Mouse (Mus musculus) neural tube, embryonic 12.5 days (tissue): Measurements from ENCODE around the gene Otud7a. TPM values are rescaled to one million over a fixed set of nuclear protein-coding genes. Genes with fewer than 3 reads are reported as not detected.

ENCODE experiments used
- ATAC-seq: fragments of 200-750 bp; cut with Nextera tagmentation; 2 replicates; pipeline ENCODE4 v1.8.0; 2017; ENCODE audit warnings: low read depth, mild to moderate bottlenecking, moderate TSS enrichment, moderate library complexity; ENCODE audit not compliant: low FRiP score
- H3K27ac ChIP-seq: fragments of 300-500 bp; sonication (generic); 2 replicates; pipeline ENCODE4 v1.5.1; 2016
- H3K27me3 ChIP-seq: fragments of 300-500 bp; sonication (generic); replicated peaks from 2 replicates; pipeline ENCODE4 v1.6.1; 2016; ENCODE audit warnings: mild to moderate bottlenecking
- H3K36me3 ChIP-seq: fragments of 300-500 bp; sonication (generic); 2 replicates; pipeline ENCODE4 v1.6.1; 2016; ENCODE audit warnings: mild to moderate bottlenecking
- H3K4me1 ChIP-seq: fragments of 300-500 bp; sonication (generic); 2 replicates; pipeline ENCODE4 v1.6.1; 2016
- H3K4me2 ChIP-seq: fragments of 300-500 bp; sonication (generic); replicated peaks from 2 replicates; pipeline ENCODE4 v1.6.1; 2016; ENCODE audit warnings: mild to moderate bottlenecking
- H3K4me3 ChIP-seq: fragments of 300-500 bp; sonication (generic); 2 replicates; pipeline ENCODE4 v1.5.1; 2016
- H3K9ac ChIP-seq: fragments of 300-500 bp; sonication (generic); 2 replicates; pipeline ENCODE4 v1.6.1; 2016; ENCODE audit warnings: mild to moderate bottlenecking
- H3K9me3 ChIP-seq: fragments of 300-500 bp; sonication (generic); 2 replicates; pipeline ENCODE4 v1.6.1; 2016; ENCODE audit warnings: mild to moderate bottlenecking
- WGBS: fragments of 180-500 bp; shearing (Covaris S2); methylation state at CpG from one replicate; pipeline ENCODE4 v1.1.7; 2016; 5-methylcytosine and 5-hydroxymethylcytosine counted together
- polyA plus RNA-seq: library from polyadenylated mRNA; unstranded; fragments of >200 nt; fragmentation: Nextera tagmentation; extraction: Ambion mirVana; gene quantifications from 2 replicates; pipeline ENCODE4 v1.2.1, GENCODE M21; 2016

The Otud7a gene
- polyA plus RNA-seq, 1 experiment from 2014 or later = 4.2 TPM

DNA sequence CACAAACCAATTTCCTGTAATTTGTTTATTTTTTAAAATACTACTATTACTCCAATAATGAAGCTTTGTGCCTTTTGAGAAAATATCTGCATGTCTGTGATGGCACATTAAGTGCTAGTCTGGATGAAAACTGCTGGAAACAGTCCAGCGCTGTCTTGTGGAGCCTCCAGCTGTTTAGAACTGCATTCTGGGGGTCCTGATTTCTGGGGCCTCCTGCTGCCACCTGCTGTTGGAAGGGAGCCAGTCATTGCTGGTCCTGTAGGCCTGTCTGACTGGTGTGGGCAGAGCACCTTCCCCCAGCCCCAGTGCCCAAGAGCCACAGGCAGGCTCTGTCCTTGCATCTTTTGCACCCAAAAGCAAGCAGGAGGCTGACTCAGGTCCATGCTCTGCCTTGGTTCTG, 65.3 kb downstream of the Otud7a start:
- Histone ChIP-seq H3K4me1 (no peaks in the 10 kb centered on the region), H3K36me3 (no peaks in the 10 kb centered on the region), H3K27ac (no peak overlapping the region), H3K9me3 (no peaks in the 10 kb centered on the region), H3K9ac (no peak overlapping the region), H3K4me2 (no peak overlapping the region), H3K27me3 (no peaks in the 10 kb centered on the region), H3K4me3 (no peak overlapping the region)
- ATAC-seq = peak; percentile 44; the same call in 1 of the 2 replicates
- 64% methylated on average over 1 of the region's 1 CpGs for WGBS

DNA sequence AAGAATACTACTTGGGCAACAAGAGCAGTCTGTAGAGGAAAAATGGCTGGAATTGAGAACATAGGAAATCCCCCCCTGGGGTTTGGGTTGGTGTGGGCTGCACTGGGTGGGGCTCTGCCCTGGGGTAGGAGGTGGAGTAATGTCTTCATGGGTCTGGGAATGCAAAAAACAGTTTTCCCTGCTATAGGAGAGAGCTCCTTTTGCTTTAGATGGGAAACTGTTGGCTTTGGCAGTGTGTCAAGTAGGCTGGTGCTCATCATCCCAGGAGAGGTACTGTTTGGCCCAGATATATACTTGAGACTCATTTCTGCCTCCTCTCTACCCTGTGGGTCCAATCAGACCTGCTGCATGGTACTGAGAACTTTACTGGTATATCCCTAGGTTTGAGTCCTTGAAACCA, 66.9 kb downstream of the Otud7a start:
- H3K4me1 ChIP-seq = no peaks in the 10 kb centered on the region
- no peaks in the 10 kb centered on the region for H3K36me3 ChIP-seq
- H3K4me3 ChIP-seq = no peak overlapping the region
- ATAC-seq = no peak
- no peak overlapping the region for H3K9ac ChIP-seq
- H3K4me2 ChIP-seq = no peak overlapping the region
- H3K9me3 ChIP-seq = no peaks in the 10 kb centered on the region
- H3K27ac ChIP-seq = no peak overlapping the region
- H3K27me3 ChIP-seq = no peaks in the 10 kb centered on the region

DNA sequence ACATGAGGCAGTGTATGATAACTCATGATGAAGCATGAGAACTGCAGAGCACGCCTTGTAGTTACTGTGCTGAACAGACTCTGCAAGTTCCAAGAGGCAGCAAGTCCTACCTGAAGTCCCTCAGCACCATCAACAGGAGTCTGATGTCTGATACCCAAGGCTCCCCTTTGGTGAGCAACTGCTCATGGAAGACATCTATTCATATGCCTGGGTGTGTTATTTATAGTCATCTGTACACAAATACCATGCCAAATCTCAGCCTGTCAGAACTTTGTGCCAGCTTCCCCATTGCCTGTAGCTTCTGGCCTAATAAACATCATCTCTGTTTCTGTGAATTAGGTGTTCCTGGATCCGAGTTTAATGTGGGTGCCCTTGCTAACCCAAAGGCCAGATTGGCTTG, 68.0 kb downstream of the Otud7a start:
- no peaks in the 10 kb centered on the region for H3K9me3 ChIP-seq
- no peaks in the 10 kb centered on the region for H3K4me1 ChIP-seq
- no peak overlapping the region for H3K9ac ChIP-seq
- H3K4me3 ChIP-seq = no peak overlapping the region
- 74% methylated on average over 2 of the region's 2 CpGs for WGBS
- no peaks in the 10 kb centered on the region for H3K36me3 ChIP-seq
- ATAC-seq = no peak
- H3K27me3 ChIP-seq = no peaks in the 10 kb centered on the region
- H3K4me2 ChIP-seq = no peak overlapping the region
- no peak overlapping the region for H3K27ac ChIP-seq

DNA sequence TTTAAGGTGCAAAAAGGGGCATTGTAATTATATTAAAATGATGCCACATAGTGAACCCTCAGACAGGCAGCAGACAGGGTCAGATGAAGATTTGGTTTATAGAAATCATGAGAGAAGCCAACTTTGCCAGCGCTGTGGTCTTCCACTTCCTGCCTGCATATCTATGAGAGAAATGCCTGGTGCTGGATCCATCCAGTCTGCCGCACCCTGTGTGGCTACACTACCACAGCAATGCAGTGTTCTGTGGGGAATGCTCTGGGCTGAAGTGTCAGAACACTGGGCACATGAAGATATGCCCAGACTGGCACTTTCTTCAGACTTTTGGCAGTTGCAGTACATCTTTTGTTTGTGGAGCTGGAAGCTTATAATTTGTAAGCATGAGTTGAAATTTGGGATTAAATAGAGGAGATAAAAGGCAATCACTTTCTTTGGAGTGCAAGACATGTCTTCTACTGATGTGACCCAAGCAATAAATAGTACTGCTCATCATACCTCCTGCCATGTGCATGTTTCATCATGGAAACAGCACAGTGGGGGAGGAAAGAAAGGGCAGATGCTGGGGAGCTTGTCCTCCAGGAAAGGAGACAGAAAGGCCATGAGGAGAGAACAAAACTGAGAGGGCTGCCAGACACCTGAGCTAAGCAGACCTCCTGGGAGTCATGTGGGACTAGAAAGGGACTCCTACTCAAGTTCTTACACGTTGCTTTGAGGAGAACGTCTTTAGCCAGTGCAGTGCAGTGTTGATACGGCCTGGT, 71.8 kb downstream of the Otud7a start:
- Histone ChIP-seq H3K4me3 (no peak overlapping the region), H3K9me3 (no peaks in the 10 kb centered on the region), H3K27me3 (no peaks in the 10 kb centered on the region), H3K4me1 (no peaks in the 10 kb centered on the region), H3K27ac (no peak overlapping the region), H3K4me2 (no peak overlapping the region), H3K9ac (no peak overlapping the region), H3K36me3 (no peaks in the 10 kb centered on the region)
- ATAC-seq = no peak
- 89% methylated on average over 5 of the region's 5 CpGs for WGBS

DNA sequence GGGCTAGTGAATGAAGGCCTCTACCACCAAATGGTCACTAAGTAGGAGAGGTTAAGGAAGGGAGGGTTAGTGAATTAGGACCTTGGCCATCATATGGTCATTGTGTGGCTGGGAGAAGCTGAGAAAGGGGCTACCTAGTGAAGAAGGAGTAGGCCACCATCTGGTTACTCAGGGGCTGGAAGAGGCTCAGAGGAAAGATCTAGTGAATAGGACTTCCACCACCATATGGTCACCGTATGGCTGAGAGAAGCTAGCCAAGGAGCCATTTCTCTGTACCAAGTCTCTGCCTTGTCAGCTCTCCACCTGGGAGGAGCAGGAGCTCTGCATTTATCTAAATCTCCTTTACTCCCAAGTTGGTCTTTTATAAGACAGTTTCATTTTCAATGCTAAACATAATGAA, 75.7 kb downstream of the Otud7a start:
- ATAC-seq = no peak
- Histone ChIP-seq H3K9me3 (no peaks in the 10 kb centered on the region), H3K27me3 (no peaks in the 10 kb centered on the region), H3K27ac (no peak overlapping the region), H3K4me3 (no peak overlapping the region), H3K4me1 (no peaks in the 10 kb centered on the region), H3K4me2 (no peak overlapping the region), H3K9ac (no peak overlapping the region), H3K36me3 (no peaks in the 10 kb centered on the region)
- WGBS = 82% methylated on average over 1 of the region's 1 CpGs

DNA sequence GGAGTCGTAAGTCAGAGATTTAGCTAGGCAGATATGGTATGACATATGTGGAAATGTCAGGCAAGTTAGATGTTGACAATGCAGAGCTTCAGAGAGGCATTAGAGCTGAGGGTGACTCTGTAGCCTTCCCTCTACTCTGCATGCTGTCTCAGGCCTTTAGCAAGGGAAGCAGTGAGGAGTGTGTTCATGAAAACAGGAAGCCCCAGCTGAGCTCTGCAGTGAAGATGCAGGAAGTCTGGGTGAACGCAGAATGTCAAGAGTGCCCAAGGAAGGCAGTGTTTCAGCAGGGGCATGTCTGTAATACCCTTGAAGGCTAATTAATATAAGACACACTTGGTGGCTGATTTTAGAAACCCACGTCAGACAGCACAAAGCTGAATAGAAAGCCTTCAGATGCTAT, 77.9 kb downstream of the Otud7a start:
- Histone ChIP-seq H3K4me1 (no peaks in the 10 kb centered on the region), H3K27ac (no peak overlapping the region), H3K9me3 (no peaks in the 10 kb centered on the region), H3K9ac (no peak overlapping the region), H3K36me3 (no peaks in the 10 kb centered on the region), H3K4me3 (no peak overlapping the region), H3K27me3 (no peaks in the 10 kb centered on the region), H3K4me2 (no peak overlapping the region)
- WGBS = 77% methylated on average over 3 of the region's 3 CpGs
- no peak for ATAC-seq

DNA sequence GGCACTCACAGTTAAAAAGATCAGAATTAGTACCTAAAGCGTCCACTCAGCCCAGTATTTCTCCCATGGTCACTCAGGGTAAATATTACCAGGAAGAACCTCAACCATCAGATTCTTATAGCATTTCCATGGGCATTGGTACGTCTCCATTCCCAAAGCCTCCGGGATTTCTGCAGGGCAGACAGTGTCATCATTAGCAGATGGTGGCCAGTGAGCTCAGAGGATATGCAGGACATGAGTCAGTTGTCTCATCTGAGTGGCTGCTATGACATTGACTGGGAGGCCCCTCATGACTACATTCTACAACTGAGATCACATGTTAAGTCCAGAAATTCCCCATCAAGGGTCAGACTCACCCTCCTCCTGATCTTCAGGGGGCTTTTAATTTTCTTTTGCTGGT, 78.5 kb downstream of the Otud7a start:
- H3K27ac ChIP-seq = no peak overlapping the region
- no peaks in the 10 kb centered on the region for H3K27me3 ChIP-seq
- no peak overlapping the region for H3K4me2 ChIP-seq
- H3K9me3 ChIP-seq = no peaks in the 10 kb centered on the region
- no peaks in the 10 kb centered on the region for H3K36me3 ChIP-seq
- no peak for ATAC-seq
- no peak overlapping the region for H3K4me3 ChIP-seq
- H3K4me1 ChIP-seq = no peaks in the 10 kb centered on the region
- H3K9ac ChIP-seq = no peak overlapping the region
- WGBS = 86% methylated on average over 3 of the region's 3 CpGs

DNA sequence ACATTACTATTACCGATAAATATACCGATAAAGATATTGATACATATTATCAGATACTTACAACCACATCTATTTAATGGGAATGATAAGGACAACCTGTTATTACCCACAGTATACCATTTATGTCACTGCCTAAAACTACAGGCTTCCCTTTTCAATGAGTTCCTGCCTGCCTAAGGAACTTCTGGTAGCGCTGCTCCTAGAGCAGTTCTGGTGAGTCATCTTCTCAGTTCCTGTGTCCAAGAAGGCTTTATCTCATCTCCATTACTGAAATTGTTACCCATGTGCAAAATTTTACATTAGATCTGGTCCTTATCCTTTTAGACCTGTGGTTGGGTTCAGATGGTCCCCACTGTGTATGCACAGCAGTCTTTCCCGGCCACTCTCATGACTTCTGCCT, 95.7 kb downstream of the Otud7a start:
- ATAC-seq = no peak
- Histone ChIP-seq H3K27me3 (no peaks in the 10 kb centered on the region), H3K9ac (no peak overlapping the region), H3K4me1 (no peaks in the 10 kb centered on the region), H3K9me3 (no peaks in the 10 kb centered on the region), H3K4me2 (no peak overlapping the region), H3K4me3 (no peak overlapping the region), H3K36me3 (no peaks in the 10 kb centered on the region), H3K27ac (no peak overlapping the region)
- 93% methylated on average over 4 of the region's 4 CpGs for WGBS

DNA sequence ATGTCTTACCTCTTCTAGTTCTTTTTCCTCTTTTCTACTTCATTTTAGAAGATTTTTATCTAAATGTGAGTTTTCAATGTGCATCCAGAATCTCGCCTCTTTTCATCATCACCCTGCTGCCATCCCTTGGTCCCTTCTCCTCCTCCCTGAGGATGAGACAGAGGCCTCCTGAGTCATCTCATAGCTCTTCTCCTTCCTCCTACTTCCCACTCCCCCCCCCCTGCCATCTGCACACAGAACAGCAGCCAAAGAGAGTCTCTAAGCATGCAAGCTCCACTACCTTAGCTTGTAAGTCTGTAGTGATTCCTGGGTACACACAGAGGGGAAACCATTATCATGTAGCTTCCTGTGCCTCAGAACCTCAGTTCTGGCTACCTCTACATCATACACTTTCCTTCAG, 109.9 kb downstream of the Otud7a start:
- Histone ChIP-seq H3K4me2 (no peak overlapping the region), H3K9ac (no peak overlapping the region), H3K4me3 (no peak overlapping the region), H3K27me3 (no peaks in the 10 kb centered on the region), H3K27ac (no peak overlapping the region), H3K9me3 (no peaks in the 10 kb centered on the region), H3K36me3 (no peaks in the 10 kb centered on the region), H3K4me1 (no peaks in the 10 kb centered on the region)
- 79% methylated on average over 1 of the region's 1 CpGs for WGBS
- ATAC-seq = no peak

DNA sequence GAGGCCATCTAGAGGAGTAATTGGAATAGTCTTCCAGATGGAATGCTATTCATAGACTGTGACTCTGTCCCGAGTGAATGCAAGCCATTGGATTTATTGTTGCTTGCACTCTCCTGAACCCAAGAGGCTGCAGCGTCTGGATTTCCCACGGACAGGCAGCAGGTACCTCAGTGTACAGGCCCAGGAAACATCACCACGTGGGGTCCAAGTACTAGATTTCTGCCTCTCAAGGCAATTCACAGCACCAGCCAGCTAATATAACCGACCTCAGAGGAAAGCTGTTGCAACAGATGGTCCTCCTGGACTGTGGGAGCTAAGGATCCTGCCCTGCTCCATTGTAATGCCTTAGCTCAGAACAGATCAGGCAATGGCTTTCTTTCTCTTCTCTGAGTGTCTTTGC, 111.8 kb downstream of the Otud7a start:
- 57% methylated on average over 5 of the region's 5 CpGs for WGBS
- Histone ChIP-seq H3K4me2 (no peak overlapping the region), H3K9me3 (no peaks in the 10 kb centered on the region), H3K4me3 (no peak overlapping the region), H3K27me3 (no peaks in the 10 kb centered on the region), H3K9ac (no peak overlapping the region), H3K27ac (no peak overlapping the region), H3K4me1 (no peaks in the 10 kb centered on the region), H3K36me3 (no peaks in the 10 kb centered on the region)
- ATAC-seq = no peak

DNA sequence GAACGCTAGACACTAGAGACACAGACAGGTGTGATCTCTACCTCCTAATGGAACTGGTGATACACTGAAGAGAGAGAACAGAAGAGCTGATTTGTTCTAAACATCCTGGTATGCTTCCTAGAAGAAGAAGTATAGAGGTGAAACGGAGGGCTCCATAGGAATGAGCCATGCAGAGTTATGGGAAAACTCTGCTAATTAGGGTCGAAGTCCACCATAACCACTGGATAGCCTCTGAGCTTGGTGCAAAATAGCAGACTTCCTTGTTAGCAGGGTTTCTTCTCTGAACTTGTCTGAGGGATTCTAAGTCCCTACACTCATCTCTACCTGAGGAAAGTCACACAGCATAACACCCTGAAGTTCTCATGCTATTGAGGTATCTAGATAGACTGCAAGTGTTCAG, 114.4 kb downstream of the Otud7a start:
- Histone ChIP-seq H3K9me3 (no peaks in the 10 kb centered on the region), H3K9ac (no peak overlapping the region), H3K27ac (no peak overlapping the region), H3K4me2 (no peak overlapping the region), H3K4me3 (no peak overlapping the region), H3K27me3 (no peaks in the 10 kb centered on the region), H3K36me3 (no peaks in the 10 kb centered on the region), H3K4me1 (no peaks in the 10 kb centered on the region)
- no peak for ATAC-seq
- WGBS = 92% methylated on average over 3 of the region's 3 CpGs

DNA sequence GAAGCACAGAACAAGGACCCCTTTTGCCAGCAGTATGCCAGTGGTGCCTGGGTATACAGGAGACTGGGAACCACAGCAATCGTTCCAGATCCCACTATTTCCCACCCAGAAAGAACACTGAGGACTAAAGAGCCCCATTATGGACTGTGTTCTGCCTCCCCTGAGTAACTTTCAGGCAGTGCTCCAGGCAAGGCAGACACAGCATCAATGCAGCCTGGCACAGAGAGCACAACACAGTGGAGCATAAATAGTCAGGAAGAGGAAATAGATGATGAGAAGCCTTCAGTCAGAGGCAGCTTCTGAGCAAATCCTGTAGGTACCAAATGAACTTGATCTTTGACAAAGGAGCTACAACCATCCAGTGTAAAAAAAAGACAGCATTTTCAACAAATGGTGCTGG, 115.1 kb downstream of the Otud7a start:
- no peaks in the 10 kb centered on the region for H3K4me1 ChIP-seq
- no peak overlapping the region for H3K4me2 ChIP-seq
- H3K27ac ChIP-seq = no peak overlapping the region
- H3K36me3 ChIP-seq = no peaks in the 10 kb centered on the region
- no peaks in the 10 kb centered on the region for H3K9me3 ChIP-seq
- no peak for ATAC-seq
- 65% methylated on average over 1 of the region's 1 CpGs for WGBS
- no peaks in the 10 kb centered on the region for H3K27me3 ChIP-seq
- H3K4me3 ChIP-seq = no peak overlapping the region
- H3K9ac ChIP-seq = no peak overlapping the region

DNA sequence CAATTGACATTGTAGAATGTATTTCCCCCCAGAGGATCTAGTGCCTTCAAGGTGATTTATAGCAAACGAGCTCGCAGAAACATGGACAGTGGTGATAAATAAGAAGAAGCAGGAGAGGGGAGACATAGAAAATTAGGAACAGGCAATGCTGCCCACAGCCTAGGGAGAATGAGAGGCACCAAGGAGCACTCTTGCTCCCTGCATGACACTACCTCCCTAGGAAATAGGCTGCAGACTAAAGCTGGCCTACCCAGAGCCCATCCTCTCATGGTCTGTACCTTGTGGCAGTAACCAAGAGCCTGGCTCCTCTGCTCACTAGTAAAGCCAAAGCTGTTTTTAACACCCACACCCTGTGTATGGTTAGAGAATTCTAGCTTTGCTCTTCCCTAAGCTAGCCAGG, 138.8 kb downstream of the Otud7a start:
- H3K27ac ChIP-seq = peak overlapping the region; percentile 12; the same call in 1 of the 2 replicates
- ATAC-seq = no peak
- H3K36me3 ChIP-seq = no peaks in the 10 kb centered on the region
- no peak overlapping the region for H3K9ac ChIP-seq
- no peaks in the 10 kb centered on the region for H3K27me3 ChIP-seq
- no peak overlapping the region for H3K4me3 ChIP-seq
- no peaks in the 10 kb centered on the region for H3K4me1 ChIP-seq
- WGBS = 57% methylated on average over 2 of the region's 2 CpGs
- no peak overlapping the region for H3K4me2 ChIP-seq
- no peaks in the 10 kb centered on the region for H3K9me3 ChIP-seq
